Mouse (Mus musculus): Measurements from ENCODE around the gene Inhba. TPM values are rescaled to one million over a fixed set of nuclear protein-coding genes. Genes with fewer than 3 reads are reported as not detected.

The Inhba gene
- polyA plus RNA-seq, 1 experiment: 0.24 TPM

GRCm38 (mm10) chr13:16021849-16022248 is 10.2 kb downstream of the Inhba start:
- DNase-seq (ENCODE audit: low read depth, low spot score): no peak
- WGBS: 83% methylated on average over 7 of the region's 7 CpGs

GRCm38 (mm10) chr13:16022536-16022935 is 10.9 kb downstream of the Inhba start:
- WGBS: 88% methylated on average over 8 of the region's 8 CpGs
- DNase-seq (ENCODE audit: low read depth, low spot score): no peak

DNA sequence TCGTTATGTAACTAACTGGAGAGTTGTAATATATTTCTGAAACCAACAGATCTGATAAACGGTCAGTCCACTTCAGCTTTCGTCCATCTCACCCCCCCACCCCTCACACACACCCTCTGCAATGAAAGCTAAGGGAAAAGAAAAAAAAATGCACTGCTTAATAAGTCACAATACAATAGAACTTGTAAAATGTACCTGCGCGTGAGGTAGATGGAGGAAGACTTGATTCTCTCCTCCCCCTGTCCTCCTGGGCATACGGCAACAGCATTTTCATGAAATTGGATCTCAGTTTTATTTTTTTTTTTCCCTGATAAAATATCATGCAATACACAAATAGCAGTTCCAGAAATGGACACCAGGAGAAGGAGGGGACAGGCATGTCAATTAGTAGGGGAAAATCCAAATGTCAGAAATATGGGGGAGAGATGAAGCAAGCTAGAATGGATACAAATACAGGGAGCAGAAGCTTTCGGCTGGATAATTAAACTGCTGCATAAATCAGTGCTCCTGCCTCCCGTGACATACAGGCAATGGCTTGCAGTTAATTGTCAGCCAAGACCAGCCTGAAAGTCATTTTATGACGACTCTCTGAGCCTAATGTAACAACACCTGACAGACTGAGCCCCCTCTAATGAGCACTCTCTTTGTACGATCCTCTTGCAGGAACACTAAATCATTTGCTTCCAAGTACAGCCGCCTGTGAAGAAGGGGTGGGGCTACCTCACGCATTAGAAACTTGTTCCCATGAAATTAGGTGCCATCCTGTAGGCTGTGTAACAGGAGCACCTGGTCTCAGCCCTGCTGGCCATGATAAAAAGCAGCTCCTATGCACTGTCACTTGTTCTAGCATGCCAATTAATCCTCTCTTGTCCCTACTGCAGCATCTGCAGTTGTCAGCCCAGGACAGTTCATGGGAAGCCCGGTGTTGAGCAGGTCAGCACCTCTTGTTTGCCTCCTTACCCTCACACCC is 11.7 kb downstream of the Inhba start:
- no peak for DNase-seq (ENCODE audit: low read depth, low spot score)
- WGBS: 40% methylated on average over 13 of the region's 13 CpGs

GRCm38 (mm10) chr13:16030557-16031057 is 19.0 kb downstream of the Inhba start:
- 63% methylated on average over 5 of the region's 5 CpGs for WGBS
- no peak for DNase-seq (ENCODE audit: low read depth, low spot score)

DNA sequence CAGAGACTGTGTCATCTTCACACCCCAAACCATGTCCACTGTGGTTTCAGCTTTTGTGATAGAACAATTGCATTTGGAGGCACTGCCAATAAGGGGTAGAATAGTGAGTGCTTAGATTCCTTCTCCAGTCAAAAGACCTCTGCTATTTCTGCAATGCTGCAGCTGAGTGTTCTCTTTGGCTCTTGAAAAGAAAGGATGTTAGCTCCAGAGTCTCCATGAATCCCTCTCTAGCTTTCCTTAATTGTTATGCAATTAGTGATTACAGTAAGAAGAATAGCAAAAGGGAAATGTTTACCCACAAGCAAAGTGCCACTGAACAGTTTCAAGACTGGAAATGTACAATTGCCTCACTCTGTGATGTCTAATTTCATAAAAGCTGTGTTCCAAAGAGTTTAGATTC is 20.8 kb downstream of the Inhba start:
- DNase-seq (ENCODE audit: low read depth, low spot score): no peak

- no peak for DNase-seq (ENCODE audit: low read depth, low spot score)
- WGBS: 67% methylated on average over 6 of the region's 6 CpGs
These were observed 21.4 kb downstream of the Inhba start for GRCm38 (mm10) chr13:16032935-16033592.

DNA sequence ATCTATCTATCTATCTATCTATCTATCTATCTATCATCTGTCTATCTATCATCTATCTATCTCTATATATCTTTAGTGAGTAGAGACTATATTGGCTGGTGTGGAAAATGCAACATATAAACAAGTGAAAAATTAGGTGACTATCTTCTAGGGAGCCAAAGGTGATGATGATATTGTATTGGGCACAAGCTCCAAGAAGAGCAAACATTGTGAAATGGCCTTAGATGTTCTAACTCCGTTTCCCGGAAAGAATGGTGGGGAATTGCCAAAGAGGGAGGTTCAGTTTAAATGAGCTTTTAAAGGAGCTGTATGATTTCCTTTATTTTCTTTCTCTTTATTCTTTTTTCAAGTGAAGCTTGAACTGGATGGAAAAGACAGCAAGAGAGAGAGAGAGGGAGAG is 57.4 kb downstream of the Inhba start:
- DNase-seq (ENCODE audit: low read depth, low spot score): no peak
- WGBS: 81% methylated on average over 2 of the region's 2 CpGs

- 76% methylated on average over 5 of the region's 5 CpGs for WGBS
- DNase-seq (ENCODE audit: low read depth, low spot score): no peak
These were observed 65.6 kb downstream of the Inhba start for GRCm38 (mm10) chr13:16077276-16077675.

DNA sequence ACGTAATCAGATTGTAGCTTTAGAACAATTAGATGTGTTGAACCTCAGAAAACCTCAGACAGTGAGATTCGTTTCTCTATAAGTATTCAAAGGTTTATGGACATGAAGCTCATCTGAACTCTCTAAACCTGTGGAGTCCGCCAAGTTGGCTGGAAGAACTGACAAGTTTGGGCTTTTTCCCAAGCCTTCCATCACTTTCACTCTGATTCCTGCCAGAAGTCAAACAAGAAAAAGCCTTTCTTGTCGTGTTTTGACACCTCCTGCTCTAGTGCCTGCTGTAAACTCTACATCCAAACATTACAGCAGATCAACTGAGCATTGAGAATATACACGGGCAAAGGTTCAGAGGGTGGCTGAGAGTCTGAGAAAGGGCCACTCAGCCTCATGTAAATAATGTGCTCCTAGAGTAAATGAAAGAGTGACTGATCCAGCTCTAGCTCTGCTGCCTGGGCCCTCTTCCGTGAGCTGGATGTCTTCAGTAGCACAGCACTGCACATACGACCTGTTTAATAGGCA is 66.6 kb downstream of the Inhba start:
- WGBS: 58% methylated on average over 7 of the region's 7 CpGs
- no peak for DNase-seq (ENCODE audit: low read depth, low spot score)

DNA sequence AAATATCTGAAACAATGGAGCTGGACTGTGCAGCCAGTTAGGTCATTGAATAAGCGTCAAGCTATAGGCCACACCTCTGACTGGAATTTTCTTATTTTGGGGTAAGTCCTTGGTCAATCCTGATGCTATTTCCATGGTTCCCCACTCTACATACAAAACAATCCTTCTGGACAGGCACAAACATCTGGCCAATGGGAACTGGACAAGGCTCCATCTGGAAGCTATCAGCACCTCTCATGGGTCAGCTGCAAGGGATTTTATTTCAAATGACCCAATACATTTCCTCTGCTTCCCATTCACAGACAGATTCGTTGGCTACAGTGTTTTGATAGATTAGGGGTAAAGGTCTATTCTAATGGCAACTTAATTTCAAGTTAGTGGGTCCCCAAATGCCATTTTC is 68.6 kb downstream of the Inhba start:
- WGBS: 51% methylated on average over 2 of the region's 2 CpGs
- no peak for DNase-seq (ENCODE audit: low read depth, low spot score)

All from large intestine, adult 2 months (tissue).